Mouse (Mus musculus): ENCODE data around the gene Olfr285.

Gene Olfr285

DNA sequence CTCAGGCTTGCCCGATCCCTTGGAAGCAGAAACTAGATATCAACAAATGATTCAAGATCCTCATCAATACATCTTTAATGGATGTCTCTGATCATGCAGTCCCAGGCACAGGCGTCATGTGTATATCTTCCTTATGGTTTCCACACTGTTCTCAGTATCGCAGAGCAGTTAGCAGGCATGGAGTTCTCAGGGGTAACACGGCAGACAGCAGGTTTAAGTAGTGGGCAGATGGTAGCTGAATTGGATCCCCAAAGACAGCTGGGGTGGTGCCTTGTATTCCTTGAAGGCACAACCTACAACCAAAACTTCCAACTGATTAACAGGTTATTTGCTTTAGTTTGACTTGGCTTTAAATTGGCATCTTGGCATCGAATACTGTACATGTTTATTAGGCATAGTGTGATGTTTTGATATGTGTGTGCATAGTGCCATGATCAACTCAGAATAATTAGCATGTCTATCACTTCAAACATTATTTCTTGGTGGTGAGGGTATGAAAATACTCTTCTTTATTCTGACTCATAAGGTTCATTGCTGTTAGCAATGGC lies at the start of gene Olfr285:
Olfr285 (minus strand) TSS at position 177 of the 548 bp plus-strand sequence.
- DNase-seq (ENCODE audit: low spot score in 2 of 2): no peak

- no peak for DNase-seq (ENCODE audit: low spot score in 2 of 2)
These were observed 23.7 kb upstream of the Olfr285 start, which contains the start of gene Olfr284 for GRCm38 (mm10) chr15:98340887-98341286. Olfr284 (minus strand) TSS chr15:98340987.

DNA sequence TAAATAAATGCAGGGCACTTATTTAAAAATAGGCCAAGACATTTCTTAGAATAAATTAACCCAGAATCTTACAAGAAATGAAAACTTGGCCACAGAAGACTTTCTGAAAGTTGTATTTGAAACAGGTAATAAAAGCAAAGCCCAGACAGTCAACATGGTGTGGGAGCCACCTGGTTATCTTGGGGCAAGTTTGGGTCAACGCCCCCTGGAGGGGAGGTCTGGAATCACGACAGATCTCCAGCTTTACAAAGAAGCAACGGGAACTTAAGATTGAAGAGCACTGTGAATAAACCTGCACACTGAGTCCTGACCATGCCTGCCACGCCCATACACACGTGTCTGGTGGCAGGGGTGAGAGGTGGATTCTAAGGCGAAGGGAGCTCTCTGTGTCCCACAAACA lies 1.4 kb downstream of the Olfr285 start:
- DNase-seq (ENCODE audit: low spot score in 2 of 2): no peak

- no peak for DNase-seq (ENCODE audit: low spot score in 2 of 2)
These were observed 21.3 kb downstream of the Olfr285 start, which contains the start of gene Zfp641 for GRCm38 (mm10) chr15:98295628-98296551. Zfp641 (minus strand) TSS chr15:98296161.

DNA sequence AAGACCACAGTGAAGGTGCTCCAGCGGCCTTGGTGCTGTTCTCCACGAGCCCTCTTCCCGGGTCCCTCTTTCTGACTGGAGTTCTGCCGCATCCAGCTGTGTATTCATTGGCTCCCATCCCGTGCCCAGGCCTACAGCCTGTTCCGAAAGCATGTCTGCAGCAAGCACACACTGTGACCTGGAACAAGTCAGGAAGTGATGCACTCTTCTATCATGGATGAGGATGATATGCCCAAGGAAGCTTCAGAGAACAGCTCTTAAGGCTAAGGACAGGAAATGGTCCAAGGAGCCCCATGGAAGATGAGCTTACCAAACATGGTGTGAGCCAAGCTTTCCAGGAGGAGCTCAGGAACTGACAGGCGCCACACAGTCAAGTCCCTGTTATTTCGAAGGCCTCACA lies 23.5 kb downstream of the Olfr285 start:
- DNase-seq (ENCODE audit: low spot score in 2 of 2): no peak

- no peak for DNase-seq (ENCODE audit: low spot score in 2 of 2)
These were observed 28.6 kb downstream of the Olfr285 start for GRCm38 (mm10) chr15:98288566-98288965.

- no peak for DNase-seq (ENCODE audit: low spot score in 2 of 2)
These were observed 30.7 kb downstream of the Olfr285 start for GRCm38 (mm10) chr15:98286418-98286817.

Data from spleen, postnatal 4 days (tissue).